Mouse (Mus musculus) MEL (cell line): ENCODE measurements around the gene Hexim2. TPM values are rescaled to one million over a fixed set of nuclear protein-coding genes. Genes with fewer than 3 reads are reported as not detected.
A peak's percentile ranks its signal among the peaks of the same experiment; 100 is the strongest.

Source experiments
- DNase-seq: peaks from one replicate; pipeline ENCODE4 v3.0.0; 2011; ENCODE audit warnings: low read depth, low spot score
- H3K27ac ChIP-seq: 2 replicates; pipeline ENCODE4 v1.5.1; 2012; ENCODE audit warnings: low read depth, mild to moderate bottlenecking, control low read depth, low read length, moderate library complexity; ENCODE audit not compliant: control insufficient read depth
- H3K27me3 ChIP-seq, 2 experiments: fragments of 150-350 bp in 1 of 2; sonication (generic) in 1 of 2; 2 replicates each; pipeline ENCODE4 v1.6.1; 2012; ENCODE audit warnings: low read length in 2 of 2, mild to moderate bottlenecking in 2 of 2, improper control_type of control experiment in 1 of 2, moderate library complexity in 1 of 2; ENCODE audit not compliant: insufficient read depth in 2 of 2, control insufficient read depth in 1 of 2
- H3K36me3 ChIP-seq, 2 experiments: 2 replicates each; pipeline ENCODE4 v1.6.1; 2012 to 2014; ENCODE audit warnings: low read length in 2 of 2, improper control_type of control experiment in 1 of 2, inconsistent platforms in 1 of 2, mild to moderate bottlenecking in 1 of 2; ENCODE audit not compliant: insufficient read depth in 2 of 2, control insufficient read depth in 1 of 2
- H3K4me1 ChIP-seq, 2 experiments: fragments of 150-350 bp in 1 of 2; sonication (generic) in 1 of 2; 2 replicates each; pipeline ENCODE4 v1.6.1; 2012; ENCODE audit warnings: low read length in 2 of 2, improper control_type of control experiment in 1 of 2, mild to moderate bottlenecking in 1 of 2; ENCODE audit not compliant: insufficient read depth in 2 of 2, control insufficient read depth in 1 of 2
- H3K4me3 ChIP-seq, 2 experiments: fragments of 150-350 bp in 1 of 2; sonication (generic) in 1 of 2; 2 replicates each; pipeline ENCODE4 v1.5.1; 2012; ENCODE audit warnings: low read depth in 2 of 2, low read length in 2 of 2, mild to moderate bottlenecking in 2 of 2, moderate library complexity in 2 of 2, control low read depth in 1 of 2, improper control_type of control experiment in 1 of 2; ENCODE audit not compliant: control insufficient read depth in 1 of 2, insufficient read depth in 1 of 2
- H3K79me2 ChIP-seq: 2 replicates; pipeline ENCODE4 v1.6.1; 2012; ENCODE audit warnings: mild to moderate bottlenecking, low read length, moderate library complexity; ENCODE audit not compliant: control insufficient read depth, poor library complexity, insufficient read depth
- H3K9ac ChIP-seq: 2 replicates; pipeline ENCODE4 v1.6.1; 2012; ENCODE audit warnings: low read depth, mild to moderate bottlenecking, control low read depth, low read length, moderate library complexity; ENCODE audit not compliant: control insufficient read depth, poor library complexity, severe bottlenecking
- H3K9me3 ChIP-seq: fragments of 150-350 bp; sonication (generic); replicated peaks from 2 replicates; pipeline ENCODE4 v1.6.1; 2012; ENCODE audit warnings: mild to moderate bottlenecking, low read length, improper control_type of control experiment, moderate library complexity; ENCODE audit not compliant: insufficient read depth
- BHLHE40 ChIP-seq: IDR thresholded peaks from 2 replicates; pipeline ENCODE4 v1.6.1; 2012; ENCODE audit warnings: low read depth, mild to moderate bottlenecking, inconsistent platforms, low read length, improper control_type of control experiment, borderline replicate concordance
- CHD1 ChIP-seq: IDR thresholded peaks from 2 replicates; pipeline ENCODE4 v1.6.1; 2012; ENCODE audit warnings: low read depth, mild to moderate bottlenecking, inconsistent platforms, low read length, improper control_type of control experiment
- CHD2 ChIP-seq: IDR thresholded peaks from 2 replicates; pipeline ENCODE4 v1.6.1; 2011; ENCODE audit warnings: low read length, improper control_type of control experiment
- E2F4 ChIP-seq: IDR thresholded peaks from 2 replicates; pipeline ENCODE4 v1.6.1; 2011; ENCODE audit warnings: low read depth, low read length, improper control_type of control experiment, borderline replicate concordance
- ELF1 ChIP-seq: IDR thresholded peaks from 2 replicates; pipeline ENCODE4 v1.6.1; 2014; ENCODE audit warnings: low read depth, mild to moderate bottlenecking, inconsistent platforms, low read length, improper control_type of control experiment, moderate library complexity
- ETS1 ChIP-seq: IDR thresholded peaks from 2 replicates; pipeline ENCODE4 v1.6.1; 2012; ENCODE audit warnings: low read depth, mild to moderate bottlenecking, inconsistent platforms, low read length, improper control_type of control experiment, moderate library complexity
- GABPA ChIP-seq: IDR thresholded peaks from 2 replicates; pipeline ENCODE4 v1.6.1; 2012; ENCODE audit warnings: low read depth, mild to moderate bottlenecking, inconsistent platforms, low read length, improper control_type of control experiment, moderate library complexity
- GATA1 ChIP-seq: IDR thresholded peaks from 2 replicates; pipeline ENCODE4 v1.6.1; 2011; ENCODE audit warnings: low read depth, low read length, improper control_type of control experiment
- HCFC1 ChIP-seq: IDR thresholded peaks from 2 replicates; pipeline ENCODE4 v1.6.1; 2012; ENCODE audit warnings: low read depth, mild to moderate bottlenecking, inconsistent platforms, low read length, improper control_type of control experiment, moderate library complexity
- JUND ChIP-seq: IDR thresholded peaks from 2 replicates; pipeline ENCODE4 v1.6.1; 2011; ENCODE audit warnings: low read depth, mild to moderate bottlenecking, improper control_type of control experiment, low read length
- KAT2A ChIP-seq: conservative IDR thresholded peaks from 2 replicates; pipeline ENCODE4 v1.6.1; 2012; ENCODE audit warnings: low read depth, low read length, improper control_type of control experiment, inconsistent platforms
- MAFK ChIP-seq: IDR thresholded peaks from 2 replicates; pipeline ENCODE4 v1.6.1; 2011; ENCODE audit warnings: low read depth, mild to moderate bottlenecking, low read length, improper control_type of control experiment, borderline replicate concordance
- MAX ChIP-seq: IDR thresholded peaks from 2 replicates; pipeline ENCODE4 v1.6.1; 2011; ENCODE audit warnings: low read length, improper control_type of control experiment
- MAZ ChIP-seq: IDR thresholded peaks from 2 replicates; pipeline ENCODE4 v1.6.1; 2012; ENCODE audit warnings: low read depth, mild to moderate bottlenecking, inconsistent platforms, low read length, improper control_type of control experiment
- MEF2A ChIP-seq: IDR thresholded peaks from 2 replicates; pipeline ENCODE4 v1.6.1; 2014; ENCODE audit warnings: low read depth, mild to moderate bottlenecking, inconsistent platforms, low read length, improper control_type of control experiment; ENCODE audit not compliant: poor library complexity, insufficient replicate concordance, severe bottlenecking; ENCODE audit errors: extremely low read depth
- MYB ChIP-seq: IDR thresholded peaks from 2 replicates; pipeline ENCODE4 v1.6.1; 2011; ENCODE audit warnings: mild to moderate bottlenecking, low read depth, low read length, improper control_type of control experiment
- MYC ChIP-seq: IDR thresholded peaks from 2 replicates; pipeline ENCODE4 v1.6.1; 2011; ENCODE audit warnings: low read depth, mild to moderate bottlenecking, low read length, improper control_type of control experiment, moderate library complexity
- NELFE ChIP-seq: IDR thresholded peaks from 2 replicates; pipeline ENCODE4 v1.6.1; 2011; ENCODE audit warnings: low read depth, low read length, improper control_type of control experiment
- NRF1 ChIP-seq: IDR thresholded peaks from 2 replicates; pipeline ENCODE4 v1.6.1; 2014; ENCODE audit warnings: low read depth, mild to moderate bottlenecking, inconsistent platforms, low read length, improper control_type of control experiment, moderate library complexity; ENCODE audit not compliant: poor library complexity, insufficient read depth, severe bottlenecking
- POLR2A ChIP-seq, 2 experiments: IDR thresholded peaks; 2 replicates each; pipeline ENCODE4 v1.6.1; 2011 to 2012; ENCODE audit warnings: low read length in 2 of 2, mild to moderate bottlenecking in 2 of 2, control low read depth in 1 of 2, improper control_type of control experiment in 1 of 2, low read depth in 1 of 2, moderate library complexity in 1 of 2; ENCODE audit not compliant: control insufficient read depth in 1 of 2, insufficient read depth in 1 of 2, poor library complexity in 1 of 2
- POLR2AphosphoS2 ChIP-seq: IDR thresholded peaks from 2 replicates; pipeline ENCODE4 v1.6.1; 2011; ENCODE audit warnings: low read length, improper control_type of control experiment
- POLR2AphosphoS5 ChIP-seq: IDR thresholded peaks from 2 replicates; pipeline ENCODE4 v1.6.1; 2012; ENCODE audit warnings: low read depth, borderline replicate concordance, mild to moderate bottlenecking, inconsistent platforms, low read length, moderate library complexity, mixed read lengths
- RAD21 ChIP-seq: IDR thresholded peaks from 2 replicates; pipeline ENCODE4 v1.6.1; 2011; ENCODE audit warnings: mild to moderate bottlenecking, low read depth, low read length, improper control_type of control experiment
- RCOR1 ChIP-seq: IDR thresholded peaks from 2 replicates; pipeline ENCODE4 v1.6.1; 2012; ENCODE audit warnings: low read depth, mild to moderate bottlenecking, inconsistent platforms, low read length, improper control_type of control experiment
- SIN3A ChIP-seq: IDR thresholded peaks from 2 replicates; pipeline ENCODE4 v1.6.1; 2012; ENCODE audit warnings: low read length, improper control_type of control experiment, inconsistent platforms
- SMC3 ChIP-seq: IDR thresholded peaks from 2 replicates; pipeline ENCODE4 v1.6.1; 2011; ENCODE audit warnings: low read depth, low read length, improper control_type of control experiment
- TAL1 ChIP-seq: IDR thresholded peaks from 2 replicates; pipeline ENCODE4 v1.6.1; 2012; ENCODE audit warnings: mild to moderate bottlenecking, inconsistent platforms, low read length, moderate library complexity, mixed read lengths
- TBP ChIP-seq: IDR thresholded peaks from 2 replicates; pipeline ENCODE4 v1.8.0; 2011; ENCODE audit warnings: low read depth, low read length, improper control_type of control experiment
- TCF12 ChIP-seq: IDR thresholded peaks from 2 replicates; pipeline ENCODE4 v1.6.1; 2014; ENCODE audit warnings: low read depth, mild to moderate bottlenecking, inconsistent platforms, low read length, improper control_type of control experiment, moderate library complexity
- UBTF ChIP-seq: IDR thresholded peaks from 2 replicates; pipeline ENCODE4 v1.6.1; 2012; ENCODE audit warnings: low read depth, mild to moderate bottlenecking, inconsistent platforms, low read length, improper control_type of control experiment, moderate library complexity, borderline replicate concordance; ENCODE audit not compliant: insufficient read depth
- USF1 ChIP-seq: IDR thresholded peaks from 2 replicates; pipeline ENCODE4 v1.6.1; 2014; ENCODE audit warnings: low read depth, mild to moderate bottlenecking, inconsistent platforms, low read length, improper control_type of control experiment, moderate library complexity
- ZC3H11A ChIP-seq: IDR thresholded peaks from 2 replicates; pipeline ENCODE4 v1.6.1; 2012; ENCODE audit warnings: low read depth, mild to moderate bottlenecking, inconsistent platforms, low read length, improper control_type of control experiment
- ZKSCAN1 ChIP-seq: IDR thresholded peaks from 2 replicates; pipeline ENCODE4 v1.6.1; 2012; ENCODE audit warnings: low read depth, mild to moderate bottlenecking, inconsistent platforms, low read length, improper control_type of control experiment, moderate library complexity
- ZMIZ1 ChIP-seq: IDR thresholded peaks from 2 replicates; pipeline ENCODE4 v1.6.1; 2012; ENCODE audit warnings: low read depth, mild to moderate bottlenecking, inconsistent platforms, low read length, improper control_type of control experiment, moderate library complexity
- ZNF384 ChIP-seq: IDR thresholded peaks from 2 replicates; pipeline ENCODE4 v1.6.1; 2012; ENCODE audit warnings: low read depth, mild to moderate bottlenecking, inconsistent platforms, low read length, improper control_type of control experiment
- polyA plus RNA-seq, 2 experiments: library from polyadenylated mRNA; stranded (reverse) in 1 of 2; unstranded in 1 of 2; fragments of >175 nt in 1 of 2; fragments of >200 nt in 1 of 2; gene quantifications; 2 replicates each; pipeline versions ENCODE4 v1.2.1 to v1.2.4; 2012; ENCODE audit warnings: low replicate concordance in 2 of 2, low read depth in 1 of 2; ENCODE audit not compliant: insufficient read length in 2 of 2, insufficient read depth in 1 of 2, missing spikeins in 1 of 2
- total RNA-seq: library from RNA; depleted of rRNA; stranded (reverse); fragments of 300-350 nt; gene quantifications from 2 replicates; pipeline ENCODE4 v1.2.3, GENCODE M21; 2012

Hexim2 gene
- total and polyA plus RNA-seq, 3 experiments: 12.3 to 12.5 TPM; not detected in 1

- peak overlapping the region; percentile 61 to 85 for H3K4me3 ChIP-seq
- H3K4me1 ChIP-seq: peaks cover 7 to 8% of the 10 kb centered on the region in 2 experiments; a peak in 3 of 4 replicates
- TF ChIP-seq USF1 (peak; percentile 47; the same call in 1 of the 2 replicates), RCOR1 (no peak), ZNF384 (peak; percentile 71), ZMIZ1 (no peak; the same call in 1 of the 2 replicates), SIN3A (peak; percentile 97), MAFK (no peak; the same call in 1 of the 2 replicates), ZKSCAN1 (no peak; the same call in 1 of the 2 replicates), POLR2AphosphoS5 (no peak), NRF1 (no peak), MAX (peak; percentile 44; the same call in 1 of the 2 replicates), ZC3H11A (no peak), MYB (no peak), ELF1 (peak; percentile 38; the same call in 1 of the 2 replicates), POLR2AphosphoS2 (no peak), NELFE (peak; percentile 68), POLR2A (IDR thresholded peaks at IDR 0.05; ENCODE audit: control insufficient read depth in 1 of 2, insufficient read depth in 1 of 2, low read depth in 1 of 2, low read length in 2 of 2, poor library complexity in 1 of 2) (peak in 1 of 2 experiments; percentile 86; a peak in 2 of 4 replicates), ETS1 (peak; percentile 78), BHLHE40 (peak; percentile 51; the same call in 1 of the 2 replicates), CHD2 (peak; percentile 64), CHD1 (peak; percentile 100), TCF12 (peak; percentile 51), E2F4 (no peak; the same call in 1 of the 2 replicates), JUND (no peak), UBTF (no peak), MEF2A (no peak), TAL1 (no peak), MAZ (no peak), KAT2A (peak; percentile 97), RAD21 (no peak), GATA1 (0 out of 2 replicates have a peak, but pooled peaks have one; percentile 34), TBP (peak; percentile 89), HCFC1 (peak; percentile 80), SMC3 (no peak), MYC (peak; percentile 87), GABPA (no peak)
These were observed 16.8 kb upstream of the Hexim2 start for GRCm38 (mm10) chr11:103115163-103116007.

More at GRCm38 (mm10) chr11:103115163-103116007, 16.8 kb upstream of the Hexim2 start:
- H3K27ac ChIP-seq: peak overlapping the region; percentile 95
- H3K79me2 ChIP-seq: peaks cover 29% of the 10 kb centered on the region
- H3K9me3 ChIP-seq: no peaks in the 10 kb centered on the region
- DNase-seq: peak; percentile 97
- no peaks in the 10 kb centered on the region for H3K27me3 ChIP-seq
- peak overlapping the region; percentile 96 for H3K9ac ChIP-seq
- peaks cover 0 to 16% of the 10 kb centered on the region in 2 experiments; a peak in 2 of 4 replicates for H3K36me3 ChIP-seq
